Mouse (Mus musculus): Measurements from ENCODE around the gene Sult4a1.

Sult4a1 gene

GRCm38 (mm10) chr15:84096051-84096450 lies 9.5 kb downstream of the Sult4a1 start:
- in situ Hi-C loops (cut with MboI) = no loop called here

DNA sequence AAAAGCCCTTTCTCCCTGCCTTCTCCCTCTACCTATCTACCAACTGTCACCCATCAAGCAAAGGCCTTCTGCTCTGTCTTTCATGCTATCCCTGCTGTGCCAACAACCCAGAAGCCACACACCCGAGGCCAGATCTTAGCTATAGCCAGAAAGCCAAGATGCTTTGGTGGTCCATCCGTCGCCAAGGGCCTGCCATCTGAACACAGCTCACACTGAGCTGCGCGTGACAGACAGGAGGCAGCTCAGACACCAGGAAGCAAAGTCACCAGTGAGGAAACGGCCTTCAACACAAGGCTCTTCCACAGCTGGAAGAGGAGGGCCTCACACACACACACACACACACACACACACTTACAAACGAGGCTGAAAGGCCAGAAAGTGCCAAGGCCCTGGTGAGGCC lies 10.6 kb downstream of the Sult4a1 start:
- in situ Hi-C loops (cut with MboI) = no loop called here

DNA sequence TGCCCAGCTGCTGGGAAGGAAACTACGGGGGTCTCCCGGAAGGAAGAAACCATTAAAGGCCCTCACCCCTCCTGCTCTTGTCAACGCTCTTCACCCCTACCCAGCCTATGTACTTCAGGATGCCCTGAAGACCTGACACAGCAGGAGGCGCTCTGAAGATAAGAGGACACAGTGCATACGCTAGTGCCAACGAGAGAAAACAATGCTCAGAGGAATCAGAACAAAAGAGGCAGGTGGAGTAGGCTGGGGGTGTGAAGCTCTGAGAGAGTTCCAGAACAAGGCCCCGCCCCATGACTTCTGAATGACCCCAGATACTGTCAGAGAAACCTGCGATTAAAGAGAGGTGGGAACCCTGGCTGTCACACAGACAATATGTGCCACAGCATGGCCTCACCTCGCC lies 18.8 kb downstream of the Sult4a1 start:
- in situ Hi-C loops (cut with MboI) = no loop called here

- in situ Hi-C loops (cut with MboI) = no loop called here
Measured at GRCm38 (mm10) chr15:84086364-84086763, 19.2 kb downstream of the Sult4a1 start.

- in situ Hi-C loops (cut with MboI) = no loop called here
Measured at GRCm38 (mm10) chr15:84080069-84080468, 25.5 kb downstream of the Sult4a1 start.

DNA sequence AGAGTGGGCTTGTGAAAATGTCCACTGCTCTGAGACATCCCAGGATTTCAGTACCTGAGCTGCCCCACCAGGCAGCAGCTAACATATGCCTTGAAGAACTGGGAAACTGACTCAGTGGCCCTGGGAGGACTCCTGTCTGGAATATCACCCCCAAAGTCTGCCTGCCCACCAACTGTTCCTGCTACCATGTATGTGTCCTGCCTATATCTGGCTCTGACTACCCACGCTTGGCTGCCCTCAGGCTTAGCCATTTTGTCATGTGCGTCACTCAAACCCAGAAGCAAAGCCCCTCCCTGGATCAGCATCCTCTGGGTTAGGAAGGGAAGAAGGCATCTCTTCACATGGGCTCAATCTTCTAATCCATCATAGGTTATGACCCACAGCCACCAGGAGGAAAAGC lies 26.0 kb downstream of the Sult4a1 start:
- in situ Hi-C loops (cut with MboI) = no loop called here

DNA sequence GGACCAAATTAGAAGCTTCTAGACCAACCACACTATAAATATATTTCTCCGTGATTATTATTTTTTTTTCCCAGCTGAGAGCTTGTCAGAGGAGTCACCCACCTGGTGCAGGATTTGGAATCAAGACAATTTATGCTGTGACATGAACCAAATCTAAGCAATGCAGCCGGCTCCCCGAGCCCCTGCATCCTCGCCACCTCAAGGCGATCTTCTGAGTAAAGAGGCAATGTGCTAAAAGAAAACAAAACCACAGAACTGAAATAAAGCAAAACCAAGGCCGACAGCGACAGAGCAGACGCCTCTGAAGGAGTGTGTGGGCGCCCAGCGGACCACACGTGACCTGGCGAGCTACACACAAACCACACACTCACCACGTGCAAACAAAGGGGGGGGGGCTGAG lies 26.9 kb downstream of the Sult4a1 start:
- in situ Hi-C loops (cut with MboI) = no loop called here

GRCm38 (mm10) chr15:84077151-84077550 lies 28.4 kb downstream of the Sult4a1 start:
- in situ Hi-C loops (cut with MboI) = no loop called here

DNA sequence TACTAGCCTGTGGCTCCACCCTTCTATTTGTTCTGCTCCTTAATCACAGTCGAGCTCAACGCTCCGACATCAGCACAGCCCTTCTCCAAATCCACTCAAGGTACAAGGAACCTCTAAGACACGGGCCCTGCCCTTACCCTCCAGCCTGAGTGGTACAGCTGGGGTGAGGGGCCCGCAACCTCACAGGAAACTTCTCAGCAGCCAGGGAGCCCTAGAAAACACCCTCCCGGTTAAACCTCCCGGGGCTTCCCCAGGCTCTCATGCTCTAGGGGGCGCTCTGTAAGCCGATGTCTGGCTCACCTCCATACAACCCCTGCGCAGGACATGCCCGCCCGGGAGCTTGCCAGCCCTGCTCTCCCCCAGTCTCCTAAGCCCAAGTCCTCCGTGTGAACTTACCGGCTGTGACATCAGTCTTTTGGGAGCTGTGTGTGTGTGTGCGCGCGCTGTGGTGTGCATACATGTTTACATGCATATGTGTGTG lies 30.8 kb downstream of the Sult4a1 start:
- in situ Hi-C loops (cut with MboI) = no loop called here

GRCm38 (mm10) chr15:84073911-84074704 lies 31.4 kb downstream of the Sult4a1 start:
- in situ Hi-C loops (cut with MboI) = no loop called here

DNA sequence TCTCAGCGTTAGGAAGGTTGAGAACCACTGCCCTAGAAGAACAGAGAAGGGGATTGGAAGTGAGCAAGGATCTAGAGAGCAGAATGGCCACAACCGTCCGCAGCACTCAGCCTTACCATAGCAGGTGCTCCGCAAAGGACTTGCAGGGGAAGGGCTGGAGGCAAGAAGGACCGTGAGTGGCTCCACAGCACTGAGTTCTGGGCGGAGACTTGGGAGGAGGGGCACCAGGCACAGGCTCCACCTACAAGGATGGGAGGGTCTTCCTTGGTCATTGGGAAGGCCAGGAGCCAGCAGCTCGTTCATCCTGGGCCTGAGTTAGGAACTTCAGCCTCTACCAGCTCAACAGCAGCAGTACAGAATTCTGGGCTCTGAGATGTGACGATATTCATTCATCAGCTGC lies 32.5 kb downstream of the Sult4a1 start:
- in situ Hi-C loops (cut with MboI) = no loop called here

- in situ Hi-C loops (cut with MboI) = no loop called here
Measured at GRCm38 (mm10) chr15:84072226-84072625, 33.3 kb downstream of the Sult4a1 start.

DNA sequence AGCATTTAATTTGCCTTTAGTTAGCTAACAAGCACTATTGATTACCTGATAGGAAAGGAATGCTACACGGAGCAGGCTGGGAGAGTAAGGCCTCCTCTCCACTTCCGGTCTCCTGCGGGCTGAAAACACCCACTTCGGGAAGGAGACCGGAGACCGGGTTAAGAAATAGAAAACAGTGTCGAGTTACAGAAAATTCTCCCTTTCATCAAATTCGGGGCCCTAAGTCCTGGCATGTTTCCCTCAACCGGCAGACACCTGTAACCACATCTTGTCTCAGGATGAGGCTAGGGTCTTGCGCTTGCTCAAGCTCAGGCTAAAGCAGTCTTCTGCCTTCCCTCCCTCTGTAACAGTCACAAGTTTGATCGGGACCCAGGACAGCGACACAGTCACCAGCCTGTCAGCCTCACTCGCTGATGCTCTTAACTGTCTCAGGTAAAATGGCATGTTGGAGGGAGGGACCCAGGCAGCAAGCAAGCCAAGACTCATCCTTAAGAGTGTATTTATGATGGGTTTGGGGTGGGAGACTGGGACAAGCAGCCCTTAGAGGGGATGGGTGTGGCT lies 35.4 kb downstream of the Sult4a1 start:
- in situ Hi-C loops (cut with MboI) = no loop called here

- in situ Hi-C loops (cut with MboI) = no loop called here
Measured at GRCm38 (mm10) chr15:84069455-84070050, 36.0 kb downstream of the Sult4a1 start.

GRCm38 (mm10) chr15:84065701-84066100 lies 39.9 kb downstream of the Sult4a1 start:
- in situ Hi-C loops (cut with MboI) = no loop called here

- in situ Hi-C loops (cut with MboI) = no loop called here
Measured at GRCm38 (mm10) chr15:84065140-84065539, 40.4 kb downstream of the Sult4a1 start, which contains the start of gene Efcab6. Gene Efcab6, minus strand, starts transcription at chr15:84065379.

DNA sequence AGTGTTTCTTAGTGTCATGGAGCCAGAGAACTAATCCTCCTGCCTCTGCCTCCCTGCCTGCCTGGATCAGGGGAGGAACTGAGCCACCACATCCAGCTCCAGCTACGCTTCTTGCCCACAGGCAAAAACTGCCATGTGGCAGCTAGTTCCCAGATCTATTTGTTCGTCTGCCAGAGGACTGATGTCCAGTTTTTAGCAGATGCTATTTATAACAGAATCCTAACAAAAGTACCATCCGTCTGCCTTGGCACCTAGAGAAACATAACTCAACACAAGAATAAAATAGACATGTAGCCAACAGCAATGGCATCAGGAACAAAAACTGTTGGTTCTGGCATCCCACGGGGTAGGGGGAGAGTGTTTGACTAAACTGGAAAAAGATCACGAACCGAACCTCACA lies 46.7 kb downstream of the Sult4a1 start:
- in situ Hi-C loops (cut with MboI) = no loop called here

DNA sequence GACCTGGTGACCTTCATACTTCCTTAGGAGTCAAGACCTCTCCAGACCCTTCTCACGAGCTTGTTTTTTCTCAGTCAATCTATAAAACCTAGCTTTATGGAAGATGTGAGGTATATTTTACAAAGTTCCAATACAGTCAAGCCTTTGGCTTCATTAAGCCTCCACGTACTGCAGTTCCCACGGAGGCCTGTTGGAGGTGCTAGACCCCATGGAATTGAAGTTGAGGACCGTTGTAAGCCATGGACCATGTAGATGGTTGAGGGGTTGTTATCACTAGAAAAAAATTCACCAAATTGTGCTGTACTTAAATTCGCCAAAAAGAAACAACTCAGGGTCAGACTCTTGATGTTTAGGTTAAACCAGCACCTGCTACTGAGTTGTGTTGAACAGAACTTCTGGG lies 49.5 kb downstream of the Sult4a1 start:
- in situ Hi-C loops (cut with MboI) = no loop called here

- in situ Hi-C loops (cut with MboI) = no loop called here
Measured at GRCm38 (mm10) chr15:84053859-84054258, 51.7 kb downstream of the Sult4a1 start.

DNA sequence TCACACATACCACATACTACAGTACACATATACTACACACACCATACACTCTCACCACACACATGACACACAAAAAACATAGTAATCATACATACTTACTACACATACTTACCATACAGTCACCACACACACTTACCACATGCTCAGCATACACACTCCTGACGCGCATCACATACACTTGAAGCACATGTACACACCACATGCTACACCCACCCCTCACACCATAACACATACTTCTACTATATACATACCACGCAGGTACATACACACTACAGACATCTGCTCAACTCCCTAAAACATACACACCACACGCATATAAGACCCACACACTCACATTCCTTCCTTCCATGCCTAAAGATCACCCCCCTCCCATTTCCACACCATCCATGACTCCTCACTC lies 52.3 kb downstream of the Sult4a1 start:
- in situ Hi-C loops (cut with MboI) = no loop called here

DNA sequence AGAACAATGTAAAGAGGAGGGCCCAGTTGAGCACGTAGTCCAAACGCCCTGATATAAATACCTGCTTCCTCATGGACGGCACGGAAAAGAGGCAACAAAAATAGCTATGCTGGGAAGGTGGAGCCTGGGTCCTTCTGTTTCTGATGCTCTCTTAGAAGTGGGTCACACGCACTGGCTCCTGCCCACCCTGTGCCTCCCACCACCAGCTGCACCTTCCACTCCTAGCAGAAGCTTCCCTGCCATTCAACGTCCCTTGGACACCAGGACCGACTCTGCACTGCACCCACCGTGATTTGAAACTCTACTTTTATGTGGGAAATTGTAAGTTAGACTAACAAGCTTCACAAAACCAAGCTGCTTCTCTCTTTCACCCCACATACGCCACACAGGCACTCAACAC lies 53.2 kb downstream of the Sult4a1 start:
- in situ Hi-C loops (cut with MboI) = no loop called here

DNA sequence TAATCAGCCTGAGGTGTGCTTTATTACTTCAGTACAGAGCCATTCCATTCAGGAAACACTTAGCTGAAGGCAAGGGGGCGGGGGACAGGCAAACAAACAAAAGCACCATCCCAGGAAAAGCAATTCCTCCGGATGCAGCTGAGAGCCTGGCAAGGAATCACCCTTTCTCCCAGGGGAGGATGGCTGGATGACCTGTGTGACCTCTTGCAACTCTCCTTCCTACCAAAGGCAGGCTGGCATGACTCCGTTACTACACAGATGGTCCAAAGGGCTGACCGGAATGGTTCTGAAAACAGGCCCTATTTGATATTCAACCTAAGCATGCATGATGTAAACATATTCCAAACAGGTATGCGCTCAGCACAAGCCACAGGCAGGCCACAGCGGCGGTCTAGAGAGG lies 56.0 kb downstream of the Sult4a1 start:
- in situ Hi-C loops (cut with MboI) = no loop called here

GRCm38 (mm10) chr15:84045562-84045961 lies 60.0 kb downstream of the Sult4a1 start:
- in situ Hi-C loops (cut with MboI) = no loop called here

Data from mature B cell (primary cell).